Mouse (Mus musculus) macrophage (primary cell): ENCODE measurements around the gene Sirt5. TPM values are rescaled to one million over a fixed set of nuclear protein-coding genes. Genes with fewer than 3 reads are reported as not detected.

Experiments used
- H3K27ac ChIP-seq: fragments of 350-480 bp; formaldehyde crosslinking; 2 replicates; pipeline ENCODE4 v1.9.0; 2021
- H3K36me3 ChIP-seq: fragments of 350-480 bp; formaldehyde crosslinking; 2 replicates; pipeline ENCODE4 v1.9.0; 2021; ENCODE audit errors: inconsistent target
- H3K4me3 ChIP-seq: fragments of 350-480 bp; formaldehyde crosslinking; 2 replicates; pipeline ENCODE4 v1.9.0; 2021; ENCODE audit errors: inconsistent target
- H3K79me2 ChIP-seq: fragments of 350-480 bp; formaldehyde crosslinking; 2 replicates; pipeline ENCODE4 v1.9.0; 2021; ENCODE audit errors: inconsistent target
- WGBS: methylation state at CpG from one replicate; pipeline ENCODE4 v1.1.7; 2026; ENCODE audit warnings: inconsistent platforms; ENCODE audit not compliant: missing documents; 5-methylcytosine and 5-hydroxymethylcytosine counted together
- polyA plus RNA-seq: library from polyadenylated mRNA; stranded (reverse); fragments of 250-400 nt; gene quantifications from 3 replicates; pipeline ENCODE4 v1.2.4, GENCODE M21; 2018; ENCODE audit warnings: inconsistent platforms

Sirt5 gene
- polyA plus RNA-seq, 1 experiment from 2014 or later, result 4.2 TPM

GRCm38 (mm10) chr13:43354362-43354761, 10.9 kb upstream of the Sirt5 start:
- no peaks in the 10 kb centered on the region for H3K79me2 ChIP-seq
- WGBS, result 93% methylated on average over 10 of the region's 12 CpGs
- no peak overlapping the region for H3K27ac ChIP-seq
- no peaks in the 10 kb centered on the region for H3K36me3 ChIP-seq
- H3K4me3 ChIP-seq, result no peak overlapping the region

- no peaks in the 10 kb centered on the region for H3K36me3 ChIP-seq
- H3K27ac ChIP-seq, result no peak overlapping the region
- WGBS, result 91% methylated on average over 14 of the region's 14 CpGs
- H3K79me2 ChIP-seq, result no peaks in the 10 kb centered on the region
- no peak overlapping the region for H3K4me3 ChIP-seq
Measured at GRCm38 (mm10) chr13:43356346-43357125, 8.8 kb upstream of the Sirt5 start.

GRCm38 (mm10) chr13:43360534-43360933, 4.8 kb upstream of the Sirt5 start:
- WGBS, result 76% methylated on average over 6 of the region's 6 CpGs
- Histone ChIP-seq H3K27ac (no peak overlapping the region), H3K4me3 (no peak overlapping the region), H3K79me2 (no peaks in the 10 kb centered on the region), H3K36me3 (no peaks in the 10 kb centered on the region)

GRCm38 (mm10) chr13:43362353-43362752, 2.9 kb upstream of the Sirt5 start:
- no peaks in the 10 kb centered on the region for H3K36me3 ChIP-seq
- H3K27ac ChIP-seq, result no peak overlapping the region
- H3K4me3 ChIP-seq, result no peak overlapping the region
- H3K79me2 ChIP-seq, result no peaks in the 10 kb centered on the region
- 89% methylated on average over 9 of the region's 9 CpGs for WGBS

- Histone ChIP-seq H3K4me3 (peak overlapping the region; percentile 64), H3K27ac (no peak overlapping the region), H3K79me2 (no peaks in the 10 kb centered on the region), H3K36me3 (0 out of 2 replicates have a peak, but pooled peaks cover 2% of the 10 kb centered on the region)
- WGBS, result 11% methylated on average over 6 of the region's 11 CpGs
Measured at GRCm38 (mm10) chr13:43365825-43366184, 509 bp downstream of the Sirt5 start.

- H3K36me3 ChIP-seq, result peaks cover 18% of the 10 kb centered on the region; the same call in 1 of the 2 replicates
- no peak overlapping the region for H3K27ac ChIP-seq
- WGBS, result 91% methylated on average over 6 of the region's 6 CpGs
- H3K4me3 ChIP-seq, result no peak overlapping the region
- H3K79me2 ChIP-seq, result no peaks in the 10 kb centered on the region
Measured at GRCm38 (mm10) chr13:43370063-43370462, 4.8 kb downstream of the Sirt5 start.

DNA sequence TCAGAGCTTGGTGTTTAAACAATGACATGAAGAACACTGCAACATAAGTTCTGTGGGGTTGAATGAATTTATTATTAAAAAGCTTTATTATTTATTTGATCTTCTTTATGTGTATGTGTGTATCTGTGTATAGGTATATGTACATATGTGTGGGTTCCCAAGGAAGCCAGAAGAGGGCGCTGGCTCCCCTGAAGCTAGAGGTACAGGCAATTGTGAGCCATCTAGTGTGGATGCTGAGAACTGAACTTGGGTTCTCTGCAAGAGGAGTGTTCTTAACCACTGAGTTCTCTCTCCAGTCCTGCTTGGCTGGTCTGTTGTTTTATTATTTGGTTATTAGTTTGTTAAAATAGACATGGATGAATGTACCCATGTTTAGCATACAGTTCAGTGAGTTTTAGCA, 7.6 kb downstream of the Sirt5 start:
- Histone ChIP-seq H3K4me3 (no peak overlapping the region), H3K27ac (no peak overlapping the region), H3K79me2 (no peaks in the 10 kb centered on the region), H3K36me3 (peaks cover 25% of the 10 kb centered on the region; the same call in 1 of the 2 replicates)
- 100% methylated on average over 1 of the region's 1 CpGs for WGBS

DNA sequence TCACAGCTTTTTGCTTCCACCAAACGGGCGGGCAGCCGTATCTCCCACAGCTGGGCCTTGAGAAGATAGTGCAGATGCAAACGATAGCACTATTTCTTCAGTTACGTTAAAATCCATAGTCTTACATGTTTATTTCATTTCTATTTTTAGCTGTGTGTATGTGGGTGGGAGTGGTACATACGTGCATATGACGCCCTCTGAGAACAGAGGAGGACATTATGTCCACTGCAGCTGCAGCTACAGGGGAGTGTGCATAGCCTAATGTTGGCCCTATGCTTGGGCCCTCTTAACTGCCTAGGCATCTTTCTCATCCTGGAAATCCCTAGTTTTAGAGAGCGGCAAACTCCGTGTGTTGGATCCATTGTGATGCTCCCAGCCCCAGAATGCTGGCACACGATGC, 8.9 kb downstream of the Sirt5 start:
- 96% methylated on average over 9 of the region's 10 CpGs for WGBS
- Histone ChIP-seq H3K36me3 (peaks cover 25% of the 10 kb centered on the region; the same call in 1 of the 2 replicates), H3K4me3 (no peak overlapping the region), H3K27ac (no peak overlapping the region), H3K79me2 (no peaks in the 10 kb centered on the region)

DNA sequence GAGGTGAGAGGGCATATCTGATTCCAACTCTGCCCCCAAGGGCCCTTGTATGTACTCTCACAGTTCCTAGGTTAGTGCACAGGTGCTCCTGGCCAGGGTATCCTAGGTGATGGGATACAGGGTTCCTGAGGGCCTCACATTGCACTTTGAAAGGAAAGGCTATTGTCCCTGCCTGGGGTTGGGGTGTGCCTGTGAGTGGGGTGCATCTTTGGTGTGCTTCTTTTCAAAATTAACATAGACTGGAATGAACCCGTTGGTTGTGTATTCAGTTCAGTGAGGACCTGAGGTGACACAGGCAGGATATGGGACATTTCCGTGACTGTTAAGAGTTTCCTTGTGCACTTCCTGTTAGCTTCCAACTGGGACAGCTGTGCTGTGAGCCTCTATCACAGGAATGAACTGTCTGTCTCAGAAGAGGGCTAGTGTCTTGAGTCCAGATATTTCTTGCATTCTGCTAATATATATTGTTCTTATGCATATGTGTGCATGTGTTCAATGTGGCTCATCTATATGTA, 9.7 kb downstream of the Sirt5 start:
- Histone ChIP-seq H3K79me2 (no peaks in the 10 kb centered on the region), H3K27ac (no peak overlapping the region), H3K4me3 (no peak overlapping the region), H3K36me3 (peaks cover 25% of the 10 kb centered on the region; the same call in 1 of the 2 replicates)
- WGBS, result 76% methylated on average over 2 of the region's 2 CpGs

DNA sequence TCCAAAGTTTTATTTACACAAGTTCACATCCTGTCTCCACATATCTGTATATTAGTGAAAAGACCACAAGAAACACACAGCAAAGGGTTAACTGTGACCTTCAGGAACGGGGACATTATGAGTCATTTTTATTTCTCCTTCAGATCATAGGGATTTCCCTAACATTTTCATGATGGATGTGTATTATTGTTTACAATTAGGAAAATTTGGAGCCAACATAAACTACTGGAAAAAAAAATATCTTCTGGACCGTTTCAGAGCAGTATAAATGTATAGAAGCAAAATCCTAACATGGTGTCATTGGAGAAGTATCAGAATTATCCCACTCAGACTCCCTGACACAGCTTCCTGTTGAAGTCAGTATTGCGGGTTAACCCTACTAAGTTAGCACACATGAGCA, 14.7 kb downstream of the Sirt5 start:
- H3K36me3 ChIP-seq, result peaks cover 7% of the 10 kb centered on the region; the same call in 1 of the 2 replicates
- WGBS, result 96% methylated on average over 3 of the region's 3 CpGs

GRCm38 (mm10) chr13:43385321-43385720, 20.0 kb downstream of the Sirt5 start:
- Histone ChIP-seq H3K4me3 (no peak overlapping the region), H3K79me2 (no peaks in the 10 kb centered on the region), H3K36me3 (no peaks in the 10 kb centered on the region), H3K27ac (no peak overlapping the region)
- 98% methylated on average over 10 of the region's 10 CpGs for WGBS

More for the DNA sequence above, 14.7 kb downstream of the Sirt5 start:
- no peak overlapping the region for H3K4me3 ChIP-seq
- no peaks in the 10 kb centered on the region for H3K79me2 ChIP-seq
- no peak overlapping the region for H3K27ac ChIP-seq

- Histone ChIP-seq H3K36me3 (peaks cover 18% of the 10 kb centered on the region), H3K4me3 (no peak overlapping the region), H3K27ac (no peak overlapping the region), H3K79me2 (peaks cover 30% of the 10 kb centered on the region)
- WGBS, result 55% methylated on average over 13 of the region's 17 CpGs
Measured at GRCm38 (mm10) chr13:43397700-43398296, 32.5 kb downstream of the Sirt5 start.

GRCm38 (mm10) chr13:43398297-43399080, 33.2 kb downstream of the Sirt5 start, which contains the start of gene Nol7:
Gene Nol7 (plus strand): TSS chr13:43398390.
- Histone ChIP-seq H3K36me3 (peaks cover 25% of the 10 kb centered on the region), H3K4me3 (peak within 1 kb of the TSS; percentile 84), H3K79me2 (peaks cover 30% of the 10 kb centered on the region), H3K27ac (peak within 1 kb of the TSS; percentile 44)
- under 1% methylated on average over 70 of the region's 72 CpGs for WGBS

DNA sequence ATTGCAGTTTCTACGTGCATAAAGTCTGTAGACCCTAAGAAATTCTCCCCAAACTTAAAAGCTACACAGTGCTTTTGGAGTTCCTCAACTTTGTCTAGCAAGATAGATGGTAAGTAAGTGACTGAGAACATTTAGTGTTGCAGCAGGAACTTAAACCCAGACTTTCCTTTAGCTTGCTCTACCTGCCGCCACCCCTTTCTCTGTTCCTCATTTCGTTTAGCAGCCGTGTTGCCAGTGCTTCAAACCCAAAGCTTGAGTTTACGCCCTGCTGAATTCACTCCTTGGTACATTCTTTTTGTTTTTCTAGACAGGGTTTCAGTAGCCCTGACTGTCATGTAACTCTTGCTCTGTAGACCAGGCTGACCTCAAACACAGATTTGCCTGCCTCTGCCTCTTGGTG, 34.3 kb downstream of the Sirt5 start:
- Histone ChIP-seq H3K4me3 (peak overlapping the region; percentile 84; the same call in 1 of the 2 replicates), H3K36me3 (peaks cover 27% of the 10 kb centered on the region), H3K27ac (no peak overlapping the region), H3K79me2 (peaks cover 30% of the 10 kb centered on the region)
- 38% methylated on average over 5 of the region's 5 CpGs for WGBS
